Mouse (Mus musculus) CD4-positive naive resting alpha-beta T cell, adult 76 days (primary cell): ENCODE data around the gene Pet2. TPM values are rescaled to one million over a fixed set of nuclear protein-coding genes. Genes with fewer than 3 reads are reported as not detected.

ENCODE experiments used
- total RNA-seq: library from RNA; stranded (reverse); gene quantifications from one replicate; pipeline ENCODE4 v1.2.4, GENCODE M21; 2023

The Pet2 gene
- total RNA-seq: not detected

DNA sequence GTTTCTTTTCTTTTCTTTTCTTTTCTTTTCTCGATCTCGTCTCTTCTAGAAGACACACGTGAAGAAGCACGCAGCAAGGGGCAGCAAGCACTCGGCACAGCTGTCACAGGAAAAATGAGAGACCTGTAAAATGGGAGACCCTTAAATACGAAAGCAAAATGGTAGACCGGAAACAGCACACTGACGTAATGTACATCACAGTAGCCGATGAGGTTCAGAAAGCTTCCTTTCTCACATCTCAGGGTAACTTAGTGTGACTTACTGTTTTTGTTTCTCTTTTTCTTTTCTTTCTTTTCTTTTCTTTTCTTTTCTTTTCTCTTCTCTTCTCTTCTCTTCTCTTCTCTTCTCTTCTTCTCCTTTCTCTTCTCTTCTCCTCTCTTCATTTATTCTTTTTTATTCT, at the start of gene Pet2:
TSS of gene Pet2 (minus strand) at position 101 of the 400 bp plus-strand sequence.

